Mouse (Mus musculus) MEL (cell line): ENCODE data around the gene Odf4. TPM values are rescaled to one million over a fixed set of nuclear protein-coding genes. Genes with fewer than 3 reads are reported as not detected.

Experiments used
- DNase-seq: peaks from one replicate; pipeline ENCODE4 v3.0.0; 2011; ENCODE audit warnings: low read depth, low spot score
- H3K27ac ChIP-seq: 2 replicates; pipeline ENCODE4 v1.5.1; 2012; ENCODE audit warnings: low read depth, mild to moderate bottlenecking, control low read depth, low read length, moderate library complexity; ENCODE audit not compliant: control insufficient read depth
- H3K27me3 ChIP-seq, 2 experiments: fragments of 150-350 bp in 1 of 2; sonication (generic) in 1 of 2; 2 replicates each; pipeline ENCODE4 v1.6.1; 2012; ENCODE audit warnings: low read length in 2 of 2, mild to moderate bottlenecking in 2 of 2, improper control_type of control experiment in 1 of 2, moderate library complexity in 1 of 2; ENCODE audit not compliant: insufficient read depth in 2 of 2, control insufficient read depth in 1 of 2
- H3K36me3 ChIP-seq, 2 experiments: 2 replicates each; pipeline ENCODE4 v1.6.1; 2012 to 2014; ENCODE audit warnings: low read length in 2 of 2, improper control_type of control experiment in 1 of 2, inconsistent platforms in 1 of 2, mild to moderate bottlenecking in 1 of 2; ENCODE audit not compliant: insufficient read depth in 2 of 2, control insufficient read depth in 1 of 2
- H3K4me1 ChIP-seq, 2 experiments: fragments of 150-350 bp in 1 of 2; sonication (generic) in 1 of 2; 2 replicates each; pipeline ENCODE4 v1.6.1; 2012; ENCODE audit warnings: low read length in 2 of 2, improper control_type of control experiment in 1 of 2, mild to moderate bottlenecking in 1 of 2; ENCODE audit not compliant: insufficient read depth in 2 of 2, control insufficient read depth in 1 of 2
- H3K4me3 ChIP-seq, 2 experiments: fragments of 150-350 bp in 1 of 2; sonication (generic) in 1 of 2; 2 replicates each; pipeline ENCODE4 v1.5.1; 2012; ENCODE audit warnings: low read depth in 2 of 2, low read length in 2 of 2, mild to moderate bottlenecking in 2 of 2, moderate library complexity in 2 of 2, control low read depth in 1 of 2, improper control_type of control experiment in 1 of 2; ENCODE audit not compliant: control insufficient read depth in 1 of 2, insufficient read depth in 1 of 2
- H3K79me2 ChIP-seq: 2 replicates; pipeline ENCODE4 v1.6.1; 2012; ENCODE audit warnings: mild to moderate bottlenecking, low read length, moderate library complexity; ENCODE audit not compliant: control insufficient read depth, poor library complexity, insufficient read depth
- H3K9ac ChIP-seq: 2 replicates; pipeline ENCODE4 v1.6.1; 2012; ENCODE audit warnings: low read depth, mild to moderate bottlenecking, control low read depth, low read length, moderate library complexity; ENCODE audit not compliant: control insufficient read depth, poor library complexity, severe bottlenecking
- H3K9me3 ChIP-seq: fragments of 150-350 bp; sonication (generic); replicated peaks from 2 replicates; pipeline ENCODE4 v1.6.1; 2012; ENCODE audit warnings: mild to moderate bottlenecking, low read length, improper control_type of control experiment, moderate library complexity; ENCODE audit not compliant: insufficient read depth
- CHD1 ChIP-seq: IDR thresholded peaks from 2 replicates; pipeline ENCODE4 v1.6.1; 2012; ENCODE audit warnings: low read depth, mild to moderate bottlenecking, inconsistent platforms, low read length, improper control_type of control experiment
- CHD2 ChIP-seq: IDR thresholded peaks from 2 replicates; pipeline ENCODE4 v1.6.1; 2011; ENCODE audit warnings: low read length, improper control_type of control experiment
- CTCF ChIP-seq, 3 experiments: IDR thresholded peaks in 2 of 3; conservative IDR thresholded peaks in 1 of 3; 2 replicates each; pipeline ENCODE4 v1.5.1; 2011 to 2012; ENCODE audit warnings: low read length in 3 of 3, low read depth in 2 of 3, mild to moderate bottlenecking in 2 of 3, improper control_type of control experiment in 1 of 3, inconsistent platforms in 1 of 3, mixed read lengths in 1 of 3, moderate library complexity in 1 of 3; ENCODE audit not compliant: control insufficient read depth in 1 of 3, insufficient read depth in 1 of 3, poor library complexity in 1 of 3, severe bottlenecking in 1 of 3
- E2F4 ChIP-seq: IDR thresholded peaks from 2 replicates; pipeline ENCODE4 v1.6.1; 2011; ENCODE audit warnings: low read depth, low read length, improper control_type of control experiment, borderline replicate concordance
- EP300 ChIP-seq, 2 experiments: IDR thresholded peaks; 2 replicates each; pipeline ENCODE4 v1.6.1; 2011; ENCODE audit warnings: improper control_type of control experiment in 2 of 2, low read length in 2 of 2, low read depth in 1 of 2, mild to moderate bottlenecking in 1 of 2
- ETS1 ChIP-seq: IDR thresholded peaks from 2 replicates; pipeline ENCODE4 v1.6.1; 2012; ENCODE audit warnings: low read depth, mild to moderate bottlenecking, inconsistent platforms, low read length, improper control_type of control experiment, moderate library complexity
- GABPA ChIP-seq: IDR thresholded peaks from 2 replicates; pipeline ENCODE4 v1.6.1; 2012; ENCODE audit warnings: low read depth, mild to moderate bottlenecking, inconsistent platforms, low read length, improper control_type of control experiment, moderate library complexity
- GATA1 ChIP-seq: IDR thresholded peaks from 2 replicates; pipeline ENCODE4 v1.6.1; 2011; ENCODE audit warnings: low read depth, low read length, improper control_type of control experiment
- HCFC1 ChIP-seq: IDR thresholded peaks from 2 replicates; pipeline ENCODE4 v1.6.1; 2012; ENCODE audit warnings: low read depth, mild to moderate bottlenecking, inconsistent platforms, low read length, improper control_type of control experiment, moderate library complexity
- KAT2A ChIP-seq: conservative IDR thresholded peaks from 2 replicates; pipeline ENCODE4 v1.6.1; 2012; ENCODE audit warnings: low read depth, low read length, improper control_type of control experiment, inconsistent platforms
- MAX ChIP-seq: IDR thresholded peaks from 2 replicates; pipeline ENCODE4 v1.6.1; 2011; ENCODE audit warnings: low read length, improper control_type of control experiment
- MAZ ChIP-seq: IDR thresholded peaks from 2 replicates; pipeline ENCODE4 v1.6.1; 2012; ENCODE audit warnings: low read depth, mild to moderate bottlenecking, inconsistent platforms, low read length, improper control_type of control experiment
- MEF2A ChIP-seq: IDR thresholded peaks from 2 replicates; pipeline ENCODE4 v1.6.1; 2014; ENCODE audit warnings: low read depth, mild to moderate bottlenecking, inconsistent platforms, low read length, improper control_type of control experiment; ENCODE audit not compliant: poor library complexity, insufficient replicate concordance, severe bottlenecking; ENCODE audit errors: extremely low read depth
- MXI1 ChIP-seq: IDR thresholded peaks from 2 replicates; pipeline ENCODE4 v1.6.1; 2011; ENCODE audit warnings: mild to moderate bottlenecking, low read depth, low read length, improper control_type of control experiment
- MYB ChIP-seq: IDR thresholded peaks from 2 replicates; pipeline ENCODE4 v1.6.1; 2011; ENCODE audit warnings: mild to moderate bottlenecking, low read depth, low read length, improper control_type of control experiment
- MYC ChIP-seq: IDR thresholded peaks from 2 replicates; pipeline ENCODE4 v1.6.1; 2011; ENCODE audit warnings: low read depth, mild to moderate bottlenecking, low read length, improper control_type of control experiment, moderate library complexity
- NRF1 ChIP-seq: IDR thresholded peaks from 2 replicates; pipeline ENCODE4 v1.6.1; 2014; ENCODE audit warnings: low read depth, mild to moderate bottlenecking, inconsistent platforms, low read length, improper control_type of control experiment, moderate library complexity; ENCODE audit not compliant: poor library complexity, insufficient read depth, severe bottlenecking
- POLR2A ChIP-seq, 2 experiments: IDR thresholded peaks; 2 replicates each; pipeline ENCODE4 v1.6.1; 2011 to 2012; ENCODE audit warnings: low read length in 2 of 2, mild to moderate bottlenecking in 2 of 2, control low read depth in 1 of 2, improper control_type of control experiment in 1 of 2, low read depth in 1 of 2, moderate library complexity in 1 of 2; ENCODE audit not compliant: control insufficient read depth in 1 of 2, insufficient read depth in 1 of 2, poor library complexity in 1 of 2
- POLR2AphosphoS5 ChIP-seq: IDR thresholded peaks from 2 replicates; pipeline ENCODE4 v1.6.1; 2012; ENCODE audit warnings: low read depth, borderline replicate concordance, mild to moderate bottlenecking, inconsistent platforms, low read length, moderate library complexity, mixed read lengths
- RAD21 ChIP-seq: IDR thresholded peaks from 2 replicates; pipeline ENCODE4 v1.6.1; 2011; ENCODE audit warnings: mild to moderate bottlenecking, low read depth, low read length, improper control_type of control experiment
- SIN3A ChIP-seq: IDR thresholded peaks from 2 replicates; pipeline ENCODE4 v1.6.1; 2012; ENCODE audit warnings: low read length, improper control_type of control experiment, inconsistent platforms
- SMC3 ChIP-seq: IDR thresholded peaks from 2 replicates; pipeline ENCODE4 v1.6.1; 2011; ENCODE audit warnings: low read depth, low read length, improper control_type of control experiment
- TBP ChIP-seq: IDR thresholded peaks from 2 replicates; pipeline ENCODE4 v1.8.0; 2011; ENCODE audit warnings: low read depth, low read length, improper control_type of control experiment
- UBTF ChIP-seq: IDR thresholded peaks from 2 replicates; pipeline ENCODE4 v1.6.1; 2012; ENCODE audit warnings: low read depth, mild to moderate bottlenecking, inconsistent platforms, low read length, improper control_type of control experiment, moderate library complexity, borderline replicate concordance; ENCODE audit not compliant: insufficient read depth
- USF1 ChIP-seq: IDR thresholded peaks from 2 replicates; pipeline ENCODE4 v1.6.1; 2014; ENCODE audit warnings: low read depth, mild to moderate bottlenecking, inconsistent platforms, low read length, improper control_type of control experiment, moderate library complexity
- USF2 ChIP-seq, 2 experiments: IDR thresholded peaks; 2 replicates each; pipeline ENCODE4 v1.6.1; 2011 to 2012; ENCODE audit warnings: improper control_type of control experiment in 2 of 2, low read length in 2 of 2, borderline replicate concordance in 1 of 2, inconsistent platforms in 1 of 2, low read depth in 1 of 2, mild to moderate bottlenecking in 1 of 2; ENCODE audit not compliant: insufficient read depth in 1 of 2
- ZC3H11A ChIP-seq: IDR thresholded peaks from 2 replicates; pipeline ENCODE4 v1.6.1; 2012; ENCODE audit warnings: low read depth, mild to moderate bottlenecking, inconsistent platforms, low read length, improper control_type of control experiment
- ZKSCAN1 ChIP-seq: IDR thresholded peaks from 2 replicates; pipeline ENCODE4 v1.6.1; 2012; ENCODE audit warnings: low read depth, mild to moderate bottlenecking, inconsistent platforms, low read length, improper control_type of control experiment, moderate library complexity
- ZNF384 ChIP-seq: IDR thresholded peaks from 2 replicates; pipeline ENCODE4 v1.6.1; 2012; ENCODE audit warnings: low read depth, mild to moderate bottlenecking, inconsistent platforms, low read length, improper control_type of control experiment
- polyA plus RNA-seq, 2 experiments: library from polyadenylated mRNA; stranded (reverse) in 1 of 2; unstranded in 1 of 2; fragments of >175 nt in 1 of 2; fragments of >200 nt in 1 of 2; gene quantifications; 2 replicates each; pipeline versions ENCODE4 v1.2.1 to v1.2.4; 2012; ENCODE audit warnings: low replicate concordance in 2 of 2, low read depth in 1 of 2; ENCODE audit not compliant: insufficient read length in 2 of 2, insufficient read depth in 1 of 2, missing spikeins in 1 of 2
- total RNA-seq: library from RNA; depleted of rRNA; stranded (reverse); fragments of 300-350 nt; gene quantifications from 2 replicates; pipeline ENCODE4 v1.2.3, GENCODE M21; 2012

Odf4 gene
- total and polyA plus RNA-seq, 3 experiments: not detected

GRCm38 (mm10) chr11:68893911-68894464 lies 32.9 kb downstream of the Odf4 start:
- TF ChIP-seq USF2 (IDR thresholded peaks at IDR 0.05; ENCODE audit: borderline replicate concordance in 1 of 2, insufficient read depth in 1 of 2, low read depth in 1 of 2, low read length in 2 of 2) (no peak), RAD21 (no peak), ZNF384 (no peak)
- no peaks in the 10 kb centered on the region for H3K9me3 ChIP-seq
- H3K79me2 ChIP-seq: no peaks in the 10 kb centered on the region
- H3K27ac ChIP-seq: no peak overlapping the region
- peaks cover 6 to 57% of the 10 kb centered on the region in 2 experiments for H3K4me1 ChIP-seq
- peaks cover 0 to 30% of the 10 kb centered on the region in 2 experiments; a peak in 2 of 4 replicates for H3K36me3 ChIP-seq
- H3K9ac ChIP-seq: no peak overlapping the region
- no peak overlapping the region for H3K4me3 ChIP-seq
- DNase-seq: no peak
- no peaks in the 10 kb centered on the region for H3K27me3 ChIP-seq

GRCm38 (mm10) chr11:68892233-68892832 lies 34.5 kb downstream of the Odf4 start:
- Histone ChIP-seq H3K36me3 (peaks cover 0 to 18% of the 10 kb centered on the region in 2 experiments; a peak in 2 of 4 replicates), H3K27ac (peak overlapping the region; percentile 32), H3K4me1 (peaks cover 3 to 42% of the 10 kb centered on the region in 2 experiments), H3K79me2 (no peaks in the 10 kb centered on the region), H3K27me3 (no peaks in the 10 kb centered on the region), H3K9ac (peak overlapping the region; percentile 62), H3K9me3 (no peaks in the 10 kb centered on the region), H3K4me3 (peak overlapping the region; percentile 46 to 48)
- DNase-seq: peak; percentile 77
- no peak for TF ChIP-seq KAT2A
- 0 out of 6 replicates have a peak, but pooled peaks of 1 of the 3 experiments have one; percentile 0 for TF ChIP-seq CTCF (IDR thresholded peaks at IDR 0.05 in 2 of 3, conservative IDR thresholded peaks at IDR 0.05 in 1 of 3; ENCODE audit: control insufficient read depth in 1 of 3, insufficient read depth in 1 of 3, low read depth in 2 of 3, low read length in 3 of 3, poor library complexity in 1 of 3, severe bottlenecking in 1 of 3)
- TF ChIP-seq MEF2A: no peak
- no peak for TF ChIP-seq UBTF
- peak; percentile 82; the same call in 1 of the 2 replicates for TF ChIP-seq CHD1
- TF ChIP-seq EP300 (IDR thresholded peaks at IDR 0.05; ENCODE audit: low read depth in 1 of 2, low read length in 2 of 2): peak; percentile 44 to 45
- TF ChIP-seq RAD21: no peak
- TF ChIP-seq USF1: no peak
- no peak for TF ChIP-seq SMC3
- no peak for TF ChIP-seq MYB
- TF ChIP-seq MXI1: no peak
- TF ChIP-seq MAX: no peak
- TF ChIP-seq MYC: no peak
- peak; percentile 78 for TF ChIP-seq GATA1
- TF ChIP-seq MAZ: peak; percentile 32; the same call in 1 of the 2 replicates
- TF ChIP-seq POLR2AphosphoS5: no peak
- TF ChIP-seq NRF1: no peak
- TF ChIP-seq ZC3H11A: no peak
- TF ChIP-seq ETS1: peak; percentile 71
- no peak for TF ChIP-seq USF2 (IDR thresholded peaks at IDR 0.05; ENCODE audit: borderline replicate concordance in 1 of 2, insufficient read depth in 1 of 2, low read depth in 1 of 2, low read length in 2 of 2)
- TF ChIP-seq SIN3A: peak; percentile 10; the same call in 1 of the 2 replicates
- no peak; the same call in 1 of the 2 replicates for TF ChIP-seq CHD2
- no peak; a peak in 1 of 4 replicates for TF ChIP-seq POLR2A (IDR thresholded peaks at IDR 0.05; ENCODE audit: control insufficient read depth in 1 of 2, insufficient read depth in 1 of 2, low read depth in 1 of 2, low read length in 2 of 2, poor library complexity in 1 of 2)
- TF ChIP-seq ZKSCAN1: no peak
- TF ChIP-seq GABPA: no peak
- TF ChIP-seq TBP: no peak
- no peak for TF ChIP-seq HCFC1
- TF ChIP-seq E2F4: no peak
